Mouse (Mus musculus) lung, embryonic 14.5 days (tissue): ENCODE data around the gene Fggy. TPM values are rescaled to one million over a fixed set of nuclear protein-coding genes. Genes with fewer than 3 reads are reported as not detected.

Experiments
- ATAC-seq: fragments of 200-750 bp; cut with Nextera tagmentation; 2 replicates; pipeline ENCODE4 v1.8.0; 2017; ENCODE audit warnings: mild to moderate bottlenecking, moderate TSS enrichment, moderate library complexity; ENCODE audit not compliant: insufficient read depth
- DNase-seq: peaks from one replicate; pipeline ENCODE4 v3.0.0-alpha.2; 2015
- H3K27ac ChIP-seq: fragments of 300-500 bp; sonication (generic); 2 replicates; pipeline ENCODE4 v1.5.1; 2014; ENCODE audit warnings: low read depth, mild to moderate bottlenecking, moderate library complexity
- H3K27me3 ChIP-seq: fragments of 300-500 bp; sonication (generic); 2 replicates; pipeline ENCODE4 v1.6.1; 2014; ENCODE audit warnings: low read length, control low read depth; ENCODE audit not compliant: insufficient read depth
- H3K36me3 ChIP-seq: fragments of 300-500 bp; sonication (generic); 2 replicates; pipeline ENCODE4 v1.6.1; 2014; ENCODE audit warnings: control low read depth; ENCODE audit not compliant: insufficient read depth
- H3K4me1 ChIP-seq: fragments of 300-500 bp; sonication (generic); 2 replicates; pipeline ENCODE4 v1.6.1; 2014; ENCODE audit warnings: antibody characterized with exemption, control low read depth; ENCODE audit not compliant: insufficient read depth
- H3K4me2 ChIP-seq: fragments of 300-500 bp; sonication (generic); 2 replicates; pipeline ENCODE4 v1.6.1; 2014; ENCODE audit warnings: mild to moderate bottlenecking
- H3K4me3 ChIP-seq: fragments of 300-500 bp; sonication (generic); 2 replicates; pipeline ENCODE4 v1.5.1; 2014; ENCODE audit warnings: low read depth, low read length
- H3K9ac ChIP-seq: fragments of 300-500 bp; sonication (generic); 2 replicates; pipeline ENCODE4 v1.6.1; 2014
- H3K9me3 ChIP-seq: fragments of 300-500 bp; sonication (generic); 2 replicates; pipeline ENCODE4 v1.6.1; 2016; ENCODE audit warnings: low read depth, low read length, control low read depth
- CTCF ChIP-seq: IDR thresholded peaks from 2 replicates; pipeline ENCODE4 v1.5.1; 2016; ENCODE audit warnings: antibody characterized with exemption, low read depth
- WGBS: fragments of 180-500 bp; shearing (Covaris S2); extraction: QIAGEN DNeasy Blood & Tissue Kit; methylation state at CpG from one replicate; pipeline ENCODE4 v1.1.7; 2014; 5-methylcytosine and 5-hydroxymethylcytosine counted together
- polyA plus RNA-seq: library from polyadenylated mRNA; unstranded; fragments of >200 nt; fragmentation: Nextera tagmentation; extraction: Ambion mirVana; gene quantifications from 2 replicates; pipeline ENCODE4 v1.2.1, GENCODE M21; 2014

The Fggy gene
- polyA plus RNA-seq, 1 experiment from 2014 or later, result 9.8 TPM

DNA sequence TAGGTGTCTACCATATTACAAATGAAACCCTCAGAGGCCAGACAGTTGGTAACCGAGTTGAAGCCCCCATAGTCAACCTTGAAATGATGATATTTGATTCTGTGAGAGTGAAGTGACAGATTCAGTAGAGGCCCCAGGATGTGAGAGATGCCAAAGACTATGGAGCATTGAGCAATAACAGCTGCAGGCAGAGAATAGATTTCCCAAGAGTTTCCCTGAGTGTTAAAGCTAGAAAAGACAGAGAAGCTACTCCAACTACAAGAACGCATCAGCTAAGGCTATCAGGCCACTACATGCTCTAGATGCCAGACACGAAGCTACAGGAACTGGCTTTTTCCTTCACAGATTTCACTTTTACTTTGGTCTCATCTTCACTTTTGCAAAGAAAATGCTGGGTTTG, 23.4 kb upstream of the Fggy start:
- Histone ChIP-seq H3K27ac (no peak overlapping the region), H3K9ac (no peak overlapping the region), H3K27me3 (no peaks in the 10 kb centered on the region), H3K9me3 (no peaks in the 10 kb centered on the region), H3K36me3 (no peaks in the 10 kb centered on the region), H3K4me3 (no peak overlapping the region), H3K4me2 (no peak overlapping the region), H3K4me1 (no peaks in the 10 kb centered on the region)
- 73% methylated on average over 3 of the region's 3 CpGs for WGBS
- ATAC-seq (no peak), DNase-seq (peak; percentile 21)
- no peak for TF ChIP-seq CTCF

DNA sequence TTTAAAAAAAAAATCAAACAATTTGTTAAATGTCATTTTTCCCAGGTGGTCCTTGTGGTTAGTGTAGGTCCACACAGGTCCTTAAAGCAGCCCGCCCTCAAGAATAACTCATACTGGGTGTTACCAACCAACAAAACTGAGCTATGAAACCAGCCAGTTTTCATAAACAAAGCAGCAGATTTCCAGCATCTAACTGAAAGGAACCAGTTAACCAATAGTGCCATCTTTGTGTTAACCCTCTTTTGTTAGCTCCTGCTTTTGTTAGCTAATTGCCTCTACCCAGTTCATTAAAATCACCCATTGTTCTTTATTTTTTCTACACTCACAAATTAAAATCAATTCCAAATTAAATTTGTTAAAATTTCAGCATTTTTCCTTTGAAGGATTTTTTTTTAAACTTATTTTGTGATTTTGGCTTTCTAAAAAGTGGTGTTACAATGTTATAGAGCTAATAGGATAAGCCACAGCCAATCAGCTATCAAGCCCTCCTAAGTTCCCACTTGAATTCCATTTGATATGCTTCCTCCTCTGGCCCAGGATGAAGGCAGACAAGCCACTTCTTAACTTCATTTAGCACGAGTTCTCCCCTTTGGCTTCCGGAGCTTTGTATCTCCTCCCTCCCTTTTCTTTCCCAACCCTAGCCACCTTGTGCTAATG, 15.8 kb upstream of the Fggy start:
- Histone ChIP-seq H3K27me3 (no peaks in the 10 kb centered on the region), H3K9ac (no peak overlapping the region), H3K36me3 (no peaks in the 10 kb centered on the region), H3K4me2 (no peak overlapping the region), H3K4me1 (no peaks in the 10 kb centered on the region), H3K27ac (no peak overlapping the region), H3K9me3 (no peaks in the 10 kb centered on the region), H3K4me3 (no peak overlapping the region)
- 68% methylated on average over 3 of the region's 3 CpGs for WGBS
- ATAC-seq, result no peak
- no peak for DNase-seq
- no peak for TF ChIP-seq CTCF

DNA sequence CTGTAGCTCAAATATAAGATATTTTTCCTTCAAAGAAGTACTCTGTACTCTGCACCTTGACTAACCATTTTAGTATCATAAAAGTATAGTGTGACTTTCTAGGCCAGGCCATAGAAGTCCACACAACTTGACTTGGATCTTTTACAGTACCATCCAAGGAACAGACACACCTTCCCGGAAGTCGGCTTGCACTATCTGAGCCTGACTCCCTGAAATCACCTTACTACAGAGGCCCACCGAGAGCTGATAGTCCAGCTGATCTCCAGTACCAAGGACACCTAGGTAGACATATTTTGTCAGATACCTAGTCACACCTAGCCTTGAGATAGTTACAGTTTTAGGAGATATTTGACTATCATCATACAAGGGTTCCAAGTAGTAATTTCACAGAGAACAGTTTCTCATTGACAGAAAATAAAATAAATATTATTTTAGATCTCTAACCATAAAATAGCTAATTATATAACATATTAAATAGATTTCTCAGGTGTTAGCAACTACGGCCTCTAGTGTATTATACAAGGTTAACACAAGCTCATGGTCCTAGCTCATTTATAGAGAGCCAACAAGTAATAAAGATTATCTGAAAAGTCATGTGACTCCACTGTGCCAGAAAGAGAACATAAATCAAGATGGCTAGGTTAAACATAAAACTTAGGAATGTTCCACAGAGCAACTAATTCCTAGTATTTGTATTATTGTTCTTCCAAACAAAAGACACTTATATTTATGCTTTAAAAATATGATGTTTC, 15.1 kb upstream of the Fggy start:
- Histone ChIP-seq H3K36me3 (no peaks in the 10 kb centered on the region), H3K9ac (no peak overlapping the region), H3K27me3 (no peaks in the 10 kb centered on the region), H3K4me2 (no peak overlapping the region), H3K27ac (no peak overlapping the region), H3K4me1 (no peaks in the 10 kb centered on the region), H3K9me3 (no peaks in the 10 kb centered on the region), H3K4me3 (no peak overlapping the region)
- TF ChIP-seq CTCF, result no peak
- ATAC-seq (no peak), DNase-seq (no peak)
- 91% methylated on average over 4 of the region's 4 CpGs for WGBS

DNA sequence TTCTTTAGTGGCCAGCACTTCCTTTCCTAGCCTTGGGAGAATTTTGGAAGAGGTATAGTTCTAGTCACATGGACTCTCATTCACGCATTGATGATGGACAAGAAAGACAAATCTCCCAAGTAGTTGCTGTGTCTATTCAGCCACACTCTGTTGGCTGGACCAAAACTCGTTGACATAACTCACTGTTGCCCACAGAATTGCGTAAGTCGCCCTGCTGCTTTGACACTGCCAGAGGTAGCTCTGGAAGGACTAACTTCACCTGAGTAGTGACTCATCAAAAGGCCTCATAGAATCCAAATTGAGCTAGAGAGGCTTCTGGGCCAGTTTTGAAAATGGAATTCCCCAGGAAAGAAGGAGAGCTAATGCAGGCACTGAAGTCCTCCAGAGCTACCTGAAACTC, 13.8 kb upstream of the Fggy start:
- Histone ChIP-seq H3K27me3 (no peaks in the 10 kb centered on the region), H3K27ac (no peak overlapping the region), H3K4me3 (no peak overlapping the region), H3K9me3 (no peaks in the 10 kb centered on the region), H3K4me2 (no peak overlapping the region), H3K36me3 (no peaks in the 10 kb centered on the region), H3K4me1 (no peaks in the 10 kb centered on the region), H3K9ac (no peak overlapping the region)
- DNase-seq (no peak), ATAC-seq (no peak)
- WGBS, result 80% methylated on average over 4 of the region's 4 CpGs
- TF ChIP-seq CTCF, result no peak

DNA sequence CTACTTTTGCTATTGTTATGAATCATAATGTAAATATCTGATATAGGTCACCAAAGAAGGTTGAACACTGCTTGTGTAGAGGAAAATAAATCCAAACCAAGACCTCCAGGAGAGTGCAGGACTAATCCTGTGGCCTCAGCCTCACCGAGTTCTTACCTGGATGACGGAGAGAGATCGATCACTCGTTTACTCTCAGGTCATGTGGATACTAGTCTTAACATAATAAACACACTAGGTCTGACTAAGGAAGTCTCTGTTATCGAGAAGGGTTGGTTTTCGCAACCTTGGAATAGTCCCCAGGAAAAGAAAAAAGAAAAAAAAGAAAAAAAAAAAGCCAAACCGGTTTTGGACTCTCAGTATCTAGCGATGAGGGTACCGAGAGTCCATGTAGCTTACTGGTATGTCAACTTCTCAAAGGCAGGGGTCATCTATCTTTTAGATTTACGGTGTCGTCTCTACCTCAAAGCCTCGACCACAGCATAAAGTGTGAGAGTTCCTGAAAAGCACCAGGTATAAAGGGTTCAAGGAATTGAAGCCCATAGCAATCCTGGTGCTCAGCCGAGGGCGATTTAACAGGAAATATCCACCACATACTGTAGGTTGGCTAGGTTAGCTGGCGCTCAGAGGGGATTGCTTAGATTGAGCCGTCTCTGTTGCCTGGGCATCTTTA, 509 bp upstream of the Fggy start:
- 0 out of 2 replicates have a peak, but pooled peaks cover 5% of the 10 kb centered on the region for H3K4me1 ChIP-seq
- H3K4me2 ChIP-seq, result peak overlapping the region; percentile 76
- no peak for TF ChIP-seq CTCF
- no peaks in the 10 kb centered on the region for H3K27me3 ChIP-seq
- peak overlapping the region; percentile 40 for H3K4me3 ChIP-seq
- ATAC-seq (0 out of 2 replicates have a peak, but pooled peaks have one; percentile 0), DNase-seq (no peak)
- peak overlapping the region; percentile 59 for H3K9ac ChIP-seq
- H3K27ac ChIP-seq, result peak overlapping the region; percentile 87
- WGBS, result 18% methylated on average over 16 of the region's 16 CpGs
- no peaks in the 10 kb centered on the region for H3K36me3 ChIP-seq
- H3K9me3 ChIP-seq, result no peaks in the 10 kb centered on the region

DNA sequence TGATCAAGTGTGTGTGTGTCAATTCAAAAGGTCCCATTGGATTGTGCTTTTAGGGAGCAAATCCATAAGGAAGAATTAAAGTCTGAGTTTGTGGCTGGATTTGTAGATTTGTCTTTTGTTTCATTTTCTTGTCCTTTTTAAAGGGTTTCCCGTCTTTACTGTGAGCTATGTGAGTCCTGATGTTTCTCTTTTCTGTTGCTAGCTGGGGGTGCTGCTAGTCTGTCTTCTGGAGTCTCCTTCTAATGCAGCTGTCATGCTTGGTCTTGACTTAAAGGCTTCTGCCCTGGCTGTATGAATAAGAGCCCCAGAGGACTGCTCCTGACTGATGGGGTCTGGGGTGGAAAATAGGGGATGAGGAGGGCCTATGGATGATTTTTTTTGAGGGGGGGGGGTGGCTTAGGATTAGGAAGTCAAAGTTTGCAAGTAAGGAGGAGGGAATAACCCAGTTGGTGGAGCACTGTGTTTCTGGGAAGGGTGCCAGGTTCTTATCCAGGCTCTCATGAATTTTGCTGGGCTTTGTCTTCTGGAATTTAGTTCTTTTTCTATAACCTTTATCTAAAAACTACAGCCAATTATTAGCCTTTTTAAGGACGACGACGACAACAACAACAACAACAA, 1.1 kb downstream of the Fggy start:
- 0 out of 2 replicates have a peak, but pooled peaks have one; percentile 3 for ATAC-seq
- Histone ChIP-seq H3K27me3 (no peaks in the 10 kb centered on the region), H3K4me3 (no peak overlapping the region), H3K4me1 (0 out of 2 replicates have a peak, but pooled peaks cover 5% of the 10 kb centered on the region), H3K9me3 (no peaks in the 10 kb centered on the region), H3K36me3 (no peaks in the 10 kb centered on the region), H3K4me2 (peak overlapping the region; percentile 76), H3K27ac (peak overlapping the region; percentile 87), H3K9ac (no peak overlapping the region)
- WGBS, result 61% methylated on average over 4 of the region's 4 CpGs
- no peak for TF ChIP-seq CTCF
- peak; percentile 82 for DNase-seq
